Mouse (Mus musculus) heart, embryonic 15.5 days (tissue): ENCODE data around the gene Gm21988. TPM values are rescaled to one million over a fixed set of nuclear protein-coding genes. Genes with fewer than 3 reads are reported as not detected.

Experiments used
- ATAC-seq: fragments of 200-750 bp; cut with Nextera tagmentation; replicated peaks from 2 replicates; pipeline ENCODE4 v1.8.0; 2017; ENCODE audit warnings: low read depth, moderate TSS enrichment; ENCODE audit not compliant: insufficient number of reproducible peaks, insufficient read depth, low FRiP score
- H3K27ac ChIP-seq: fragments of 300-500 bp; sonication (generic); 2 replicates; pipeline ENCODE4 v1.5.1; 2015; ENCODE audit warnings: mild to moderate bottlenecking, inconsistent platforms
- H3K27me3 ChIP-seq: fragments of 300-500 bp; sonication (generic); 2 replicates; pipeline ENCODE4 v1.6.1; 2015; ENCODE audit warnings: inconsistent platforms
- H3K36me3 ChIP-seq: fragments of 300-500 bp; sonication (generic); 2 replicates; pipeline ENCODE4 v1.6.1; 2015; ENCODE audit warnings: mild to moderate bottlenecking, inconsistent platforms
- H3K4me1 ChIP-seq: fragments of 300-500 bp; sonication (generic); replicated peaks from 2 replicates; pipeline ENCODE4 v1.6.1; 2015; ENCODE audit warnings: inconsistent platforms
- H3K4me2 ChIP-seq: fragments of 300-500 bp; sonication (generic); 2 replicates; pipeline ENCODE4 v1.6.1; 2015; ENCODE audit warnings: inconsistent platforms, mild to moderate bottlenecking, moderate library complexity
- H3K4me3 ChIP-seq: fragments of 300-500 bp; sonication (generic); 2 replicates; pipeline ENCODE4 v1.5.1; 2015; ENCODE audit warnings: mild to moderate bottlenecking, inconsistent platforms
- H3K9ac ChIP-seq: fragments of 300-500 bp; sonication (generic); 2 replicates; pipeline ENCODE4 v1.6.1; 2015; ENCODE audit warnings: mild to moderate bottlenecking, inconsistent platforms
- H3K9me3 ChIP-seq: fragments of 300-500 bp; sonication (generic); replicated peaks from 2 replicates; pipeline ENCODE4 v1.6.1; 2016; ENCODE audit warnings: inconsistent platforms
- WGBS: fragments of 180-500 bp; shearing (Covaris S2); methylation state at CpG from one replicate; pipeline ENCODE4 v1.1.7; 2015; ENCODE audit warnings: mixed read lengths; 5-methylcytosine and 5-hydroxymethylcytosine counted together
- microRNA counts: library from miRNA; unstranded; fragments of <30 nt; microRNA quantifications from one replicate; lab custom pipeline; 2016
- microRNA-seq: library from miRNA; unstranded; fragments of <30 nt; microRNA quantifications from one replicate; pipeline ENCODE4, GENCODE M21; 2016
- polyA plus RNA-seq: library from polyadenylated mRNA; unstranded; fragments of >200 nt; fragmentation: Nextera tagmentation; extraction: Ambion mirVana; gene quantifications from 2 replicates; pipeline ENCODE4 v1.2.1, GENCODE M21; 2015

Gene Gm21988
- polyA plus RNA-seq, 1 experiment from 2014 or later = 10.3 TPM

- no peak for ATAC-seq
- Histone ChIP-seq H3K27me3 (peaks cover 2% of the 10 kb centered on the region; the same call in 1 of the 2 replicates), H3K36me3 (no peaks in the 10 kb centered on the region), H3K27ac (no peak overlapping the region), H3K9me3 (no peaks in the 10 kb centered on the region), H3K4me1 (no peaks in the 10 kb centered on the region), H3K9ac (no peak overlapping the region), H3K4me3 (no peak overlapping the region), H3K4me2 (no peak overlapping the region)
- 87% methylated on average over 5 of the region's 5 CpGs for WGBS
These were observed 39.5 kb downstream of the Gm21988 start for GRCm38 (mm10) chr11:70200036-70200608.

GRCm38 (mm10) chr11:70199107-70199506 lies 40.5 kb downstream of the Gm21988 start:
- no peaks in the 10 kb centered on the region for H3K9me3 ChIP-seq
- no peak for ATAC-seq
- no peak overlapping the region for H3K27ac ChIP-seq
- peaks cover 2% of the 10 kb centered on the region; the same call in 1 of the 2 replicates for H3K27me3 ChIP-seq
- H3K36me3 ChIP-seq = no peaks in the 10 kb centered on the region
- WGBS = 79% methylated on average over 8 of the region's 8 CpGs
- no peaks in the 10 kb centered on the region for H3K4me1 ChIP-seq
- H3K4me3 ChIP-seq = no peak overlapping the region
- H3K9ac ChIP-seq = no peak overlapping the region
- H3K4me2 ChIP-seq = no peak overlapping the region

GRCm38 (mm10) chr11:70198332-70198731 lies 41.3 kb downstream of the Gm21988 start:
- WGBS = 59% methylated on average over 3 of the region's 3 CpGs
- Histone ChIP-seq H3K9ac (no peak overlapping the region), H3K4me1 (no peaks in the 10 kb centered on the region), H3K36me3 (no peaks in the 10 kb centered on the region), H3K4me2 (no peak overlapping the region), H3K4me3 (no peak overlapping the region), H3K27me3 (peaks cover 2% of the 10 kb centered on the region; the same call in 1 of the 2 replicates), H3K9me3 (no peaks in the 10 kb centered on the region), H3K27ac (no peak overlapping the region)
- no peak for ATAC-seq

GRCm38 (mm10) chr11:70193354-70194285 lies 46.0 kb downstream of the Gm21988 start:
- Histone ChIP-seq H3K4me2 (no peak overlapping the region), H3K9me3 (no peaks in the 10 kb centered on the region), H3K4me1 (no peaks in the 10 kb centered on the region), H3K27me3 (no peaks in the 10 kb centered on the region), H3K9ac (no peak overlapping the region), H3K27ac (no peak overlapping the region), H3K4me3 (no peak overlapping the region), H3K36me3 (no peaks in the 10 kb centered on the region)
- no peak for ATAC-seq
- WGBS = 49% methylated on average over 11 of the region's 11 CpGs

- H3K9me3 ChIP-seq = no peaks in the 10 kb centered on the region
- H3K9ac ChIP-seq = no peak overlapping the region
- H3K27ac ChIP-seq = no peak overlapping the region
- no peaks in the 10 kb centered on the region for H3K27me3 ChIP-seq
- H3K4me2 ChIP-seq = no peak overlapping the region
- H3K4me3 ChIP-seq = no peak overlapping the region
- 81% methylated on average over 4 of the region's 4 CpGs for WGBS
- H3K36me3 ChIP-seq = no peaks in the 10 kb centered on the region
- no peak for ATAC-seq
- H3K4me1 ChIP-seq = no peaks in the 10 kb centered on the region
These were observed 47.5 kb downstream of the Gm21988 start for GRCm38 (mm10) chr11:70192157-70192556.

- WGBS = 72% methylated on average over 6 of the region's 6 CpGs
- no peaks in the 10 kb centered on the region for H3K9me3 ChIP-seq
- ATAC-seq = no peak
These were observed 48.4 kb downstream of the Gm21988 start for GRCm38 (mm10) chr11:70191188-70191587.

GRCm38 (mm10) chr11:70189319-70190134 lies 50.1 kb downstream of the Gm21988 start:
- H3K4me3 ChIP-seq = no peak overlapping the region
- H3K27me3 ChIP-seq = no peaks in the 10 kb centered on the region
- no peak overlapping the region for H3K4me2 ChIP-seq
- H3K9me3 ChIP-seq = no peaks in the 10 kb centered on the region
- no peak for ATAC-seq
- no peak overlapping the region for H3K9ac ChIP-seq
- WGBS = 84% methylated on average over 28 of the region's 28 CpGs
- H3K27ac ChIP-seq = no peak overlapping the region
- no peaks in the 10 kb centered on the region for H3K36me3 ChIP-seq
- H3K4me1 ChIP-seq = no peaks in the 10 kb centered on the region

More at GRCm38 (mm10) chr11:70191188-70191587, 48.4 kb downstream of the Gm21988 start:
- no peak overlapping the region for H3K4me3 ChIP-seq
- no peaks in the 10 kb centered on the region for H3K27me3 ChIP-seq
- H3K27ac ChIP-seq = no peak overlapping the region
- H3K4me2 ChIP-seq = no peak overlapping the region
- H3K4me1 ChIP-seq = no peaks in the 10 kb centered on the region
- no peak overlapping the region for H3K9ac ChIP-seq
- H3K36me3 ChIP-seq = no peaks in the 10 kb centered on the region

MicroRNAs encoded within 50 kb of the gene (microRNA counts, 519-probe panel; counts per million panel counts)
- microRNA mmu-miR-195 (lab: Ali Mortazavi, UCI) (not detected), microRNA mmu-miR-497 (lab: Ali Mortazavi, UCI) (2,422 counts per million, percentile 47 among the panel's probes with 10 or more counts)

Small RNA genes lying within 50 kb of the gene (microRNA-seq; reads per million reads assigned to microRNA genes)
- gene Mir195a (432 reads per million, percentile 71 among the genes with 10 or more reads in this experiment), gene Mir497 (not detected), gene Mir497b (not detected)

Other genes with a start within 250 kb of the Gm21988 start
- 402 and 455 TPM in 2 replicates for gene Gabarap, start 248.7 kb downstream of the Gm21988 start, polyA plus RNA-seq
- 38.4 and 42.4 TPM in 2 replicates for gene Phf23, start 244.1 kb downstream of the Gm21988 start, polyA plus RNA-seq
- gene Dvl2, start 239.2 kb downstream of the Gm21988 start, polyA plus RNA-seq = 17.4 and 24.8 TPM in 2 replicates
- gene Acadvl, start 224.4 kb downstream of the Gm21988 start, polyA plus RNA-seq = 200 and 235 TPM in 2 replicates
- gene Dlg4, start 222.9 kb downstream of the Gm21988 start, polyA plus RNA-seq = 4.8 and 5.1 TPM in 2 replicates
- 0.29 TPM in 1 of 2 replicates, not detected in the other for gene Asgr1, start 185.7 kb downstream of the Gm21988 start, polyA plus RNA-seq
- 0.22 TPM in 1 of 2 replicates, not detected in the other for gene Asgr2, start 147.2 kb downstream of the Gm21988 start, polyA plus RNA-seq
- 0.40 and 0.82 TPM in 2 replicates for gene Mgl2, start 109.5 kb downstream of the Gm21988 start, polyA plus RNA-seq
- 0.40 and 0.67 TPM in 2 replicates for gene Clec10a, start 83.6 kb downstream of the Gm21988 start, polyA plus RNA-seq
- gene Slc16a11, start 27.1 kb downstream of the Gm21988 start, polyA plus RNA-seq = 0.54 and 0.65 TPM in 2 replicates
- gene Slc16a13, start 18.8 kb downstream of the Gm21988 start, polyA plus RNA-seq = 4.5 and 5.2 TPM in 2 replicates
- 18.1 and 19.8 TPM in 2 replicates for gene Bcl6b, start 10.0 kb downstream of the Gm21988 start, polyA plus RNA-seq
- 107 and 113 TPM in 2 replicates for gene 0610010K14Rik, start 1.9 kb downstream of the Gm21988 start, polyA plus RNA-seq
- gene Rnasek, start within 50 bp of the Gm21988 start, polyA plus RNA-seq = 198 and 215 TPM in 2 replicates
- gene Alox12, start 15.5 kb upstream of the Gm21988 start, polyA plus RNA-seq = 4.1 TPM in 2 replicates
- gene Alox12e, start 82.8 kb upstream of the Gm21988 start, polyA plus RNA-seq = 0.45 and 2.8 TPM in 2 replicates
- 0.23 and 0.58 TPM in 2 replicates for gene Alox15, start 112.2 kb upstream of the Gm21988 start, polyA plus RNA-seq
- 17.6 and 24.3 TPM in 2 replicates for gene Pelp1, start 170.2 kb upstream of the Gm21988 start, polyA plus RNA-seq
- 11.4 and 14.7 TPM in 2 replicates for gene Arrb2, start 192.8 kb upstream of the Gm21988 start, polyA plus RNA-seq
- gene Med11, start 212.1 kb upstream of the Gm21988 start, polyA plus RNA-seq = 19.5 and 24.2 TPM in 2 replicates
- gene Zmynd15, start 219.6 kb upstream of the Gm21988 start, polyA plus RNA-seq = 1.5 and 1.8 TPM in 2 replicates
- 9.0 and 10.2 TPM in 2 replicates for gene Cxcl16, start 220.2 kb upstream of the Gm21988 start, polyA plus RNA-seq